Mouse (Mus musculus): ENCODE data around the gene Olfr707.

GRCm38 (mm10) chr7:106862885-106863284 is 38.2 kb downstream of the Olfr707 start, which contains the start of gene Olfr704:
- TF ChIP-seq POLR2A (IDR thresholded peaks at IDR 0.05; ENCODE audit: insufficient read depth, low read depth, low read length) (no peak), CTCF (IDR thresholded peaks at IDR 0.05; ENCODE audit: insufficient read depth, low read depth, low read length) (no peak)
